Mouse (Mus musculus) liver, embryonic 14.5 days (tissue): ENCODE results near the gene Gtf2ird2. TPM values are rescaled to one million over a fixed set of nuclear protein-coding genes. Genes with fewer than 3 reads are reported as not detected.
A peak's percentile ranks its signal among the peaks of the same experiment; 100 is the strongest.

Experiments
- ATAC-seq: fragments of 200-750 bp; cut with Nextera tagmentation; 2 replicates; pipeline ENCODE4 v1.8.0; 2017; ENCODE audit warnings: moderate number of reproducible peaks, mild to moderate bottlenecking, moderate library complexity; ENCODE audit not compliant: insufficient read depth
- DNase-seq, 3 experiments: peaks; one replicate each; pipeline ENCODE4 v3.0.0-alpha.2; 2012 to 2013; ENCODE audit warnings: low read depth in 3 of 3, low spot score in 3 of 3
- H3K27ac ChIP-seq: fragments of 300-500 bp; sonication (generic); 2 replicates; pipeline ENCODE4 v1.5.1; 2014; ENCODE audit warnings: moderate library complexity, mild to moderate bottlenecking, control low read depth, inconsistent platforms
- H3K27me3 ChIP-seq: fragments of 300-500 bp; sonication (generic); 2 replicates; pipeline ENCODE4 v1.6.1; 2014; ENCODE audit warnings: mild to moderate bottlenecking, low read length, moderate library complexity; ENCODE audit not compliant: control insufficient read depth, insufficient read depth
- H3K36me3 ChIP-seq: fragments of 300-500 bp; sonication (generic); replicated peaks from 2 replicates; pipeline ENCODE4 v1.6.1; 2014; ENCODE audit warnings: low read depth; ENCODE audit not compliant: control insufficient read depth, insufficient read depth
- H3K4me1 ChIP-seq, 2 experiments: fragments of 200-500 bp in 1 of 2; fragments of 300-500 bp in 1 of 2; sonication (generic) in 1 of 2; replicated peaks; 2 replicates each; pipeline ENCODE4 v1.6.1; 2012 to 2014; ENCODE audit warnings: antibody characterized with exemption in 1 of 2, inconsistent platforms in 1 of 2, low read length in 1 of 2; ENCODE audit not compliant: control insufficient read depth in 2 of 2, insufficient read depth in 2 of 2
- H3K4me2 ChIP-seq: fragments of 300-500 bp; sonication (generic); 2 replicates; pipeline ENCODE4 v1.6.1; 2014; ENCODE audit warnings: low read depth, mild to moderate bottlenecking, control low read depth, moderate library complexity
- H3K4me3 ChIP-seq, 2 experiments: fragments of 200-500 bp in 1 of 2; fragments of 300-500 bp in 1 of 2; sonication (generic) in 1 of 2; 2 replicates each; pipeline ENCODE4 v1.5.1; 2012 to 2014; ENCODE audit warnings: low read depth in 2 of 2, low read length in 2 of 2, mild to moderate bottlenecking in 2 of 2, control low read depth in 1 of 2, inconsistent platforms in 1 of 2, moderate library complexity in 1 of 2; ENCODE audit not compliant: insufficient read depth in 1 of 2
- H3K9ac ChIP-seq: fragments of 300-500 bp; sonication (generic); replicated peaks from 2 replicates; pipeline ENCODE4 v1.6.1; 2014; ENCODE audit warnings: mild to moderate bottlenecking, control low read depth, moderate library complexity
- H3K9me3 ChIP-seq: fragments of 300-500 bp; sonication (generic); 2 replicates; pipeline ENCODE4 v1.6.1; 2016; ENCODE audit warnings: low read length, mixed read lengths; ENCODE audit not compliant: control insufficient read depth
- CTCF ChIP-seq: IDR thresholded peaks from 2 replicates; pipeline ENCODE4 v1.5.1; 2016; ENCODE audit warnings: antibody characterized with exemption, low read depth, control low read depth
- EP300 ChIP-seq: IDR thresholded peaks from 2 replicates; pipeline ENCODE4 v1.6.1; 2016; ENCODE audit warnings: antibody characterized with exemption, low read depth
- WGBS: fragments of 180-500 bp; shearing (Covaris S2); extraction: QIAGEN DNeasy Blood & Tissue Kit; methylation state at CpG from one replicate; pipeline ENCODE4 v1.1.7; 2014; ENCODE audit not compliant: insufficient replicate concordance; 5-methylcytosine and 5-hydroxymethylcytosine counted together
- polyA plus RNA-seq, 2 experiments: library from polyadenylated mRNA; depleted of rRNA in 1 of 2; stranded (reverse) in 1 of 2; unstranded in 1 of 2; fragments of >200 nt; fragmentation: Nextera tagmentation in 1 of 2; extraction: Ambion mirVana in 1 of 2; gene quantifications; 2 replicates each; pipeline versions ENCODE4 v1.2.1 to v1.2.3; 2012 to 2014

Gtf2ird2 gene
- polyA plus RNA-seq, 2 experiments, result 1.2 to 2.0 TPM

GRCm38 (mm10) chr5:134170167-134170566, 13.7 kb upstream of the Gtf2ird2 start:
- H3K4me2 ChIP-seq, result no peak overlapping the region
- H3K4me1 ChIP-seq, result peaks cover 0 to under 1% of the 10 kb centered on the region in 2 experiments; a peak in 1 of 4 replicates
- DNase-seq (no peak), ATAC-seq (no peak)
- no peaks in the 10 kb centered on the region; the same call in none of the 2 replicates for H3K36me3 ChIP-seq
- no peaks in the 10 kb centered on the region for H3K27me3 ChIP-seq
- 77% methylated on average over 8 of the region's 8 CpGs for WGBS
- H3K9ac ChIP-seq, result no peak overlapping the region
- no peak overlapping the region for H3K4me3 ChIP-seq
- TF ChIP-seq EP300 (no peak), CTCF (no peak)
- H3K27ac ChIP-seq, result no peak overlapping the region
- H3K9me3 ChIP-seq, result no peaks in the 10 kb centered on the region

- H3K9ac ChIP-seq, result no peak overlapping the region
- ATAC-seq (no peak), DNase-seq (peak in 1 of 3 experiments; percentile 46)
- TF ChIP-seq EP300 (no peak), CTCF (peak; percentile 84)
- no peaks in the 10 kb centered on the region for H3K36me3 ChIP-seq
- 33% methylated on average over 4 of the region's 4 CpGs for WGBS
- H3K9me3 ChIP-seq, result no peaks in the 10 kb centered on the region
- peaks cover 5 to 6% of the 10 kb centered on the region in 2 experiments for H3K4me1 ChIP-seq
- no peaks in the 10 kb centered on the region for H3K27me3 ChIP-seq
- no peak overlapping the region for H3K27ac ChIP-seq
- H3K4me3 ChIP-seq, result no peak overlapping the region
- H3K4me2 ChIP-seq, result no peak overlapping the region
Measured at GRCm38 (mm10) chr5:134173206-134173605, 10.6 kb upstream of the Gtf2ird2 start.

- H3K9me3 ChIP-seq, result no peaks in the 10 kb centered on the region
- ATAC-seq (no peak), DNase-seq (no peak)
- H3K4me2 ChIP-seq, result peak overlapping the region; percentile 71
- TF ChIP-seq CTCF, result no peak
- TF ChIP-seq EP300, result no peak
- H3K27me3 ChIP-seq, result no peaks in the 10 kb centered on the region
- peaks cover 5 to 12% of the 10 kb centered on the region in 2 experiments for H3K4me1 ChIP-seq
- no peaks in the 10 kb centered on the region for H3K36me3 ChIP-seq
- peak overlapping the region; percentile 79 to 92 for H3K4me3 ChIP-seq
- H3K9ac ChIP-seq, result peak overlapping the region; percentile 57
- H3K27ac ChIP-seq, result no peak overlapping the region; the same call in none of the 2 replicates
- WGBS, result 3% methylated on average over 10 of the region's 10 CpGs
Measured at GRCm38 (mm10) chr5:134175696-134176095, 8.1 kb upstream of the Gtf2ird2 start.

GRCm38 (mm10) chr5:134176169-134176881, 7.5 kb upstream of the Gtf2ird2 start, which contains the start of gene Rcc1l:
Gene Rcc1l (minus strand): TSS chr5:134176774.
- ATAC-seq (peak; percentile 82), DNase-seq (peak; percentile 80 to 82 (median 81))
- peak within 1 kb of the TSS; percentile 79 to 92 for H3K4me3 ChIP-seq
- no peaks in the 10 kb centered on the region for H3K9me3 ChIP-seq
- peak within 1 kb of the TSS; percentile 57 for H3K9ac ChIP-seq
- no peaks in the 10 kb centered on the region for H3K36me3 ChIP-seq
- TF ChIP-seq CTCF, result no peak
- TF ChIP-seq EP300, result no peak
- H3K4me2 ChIP-seq, result peak within 1 kb of the TSS; percentile 71
- no peaks in the 10 kb centered on the region for H3K27me3 ChIP-seq
- under 1% methylated on average over 65 of the region's 72 CpGs for WGBS
- peaks cover 5 to 12% of the 10 kb centered on the region in 2 experiments for H3K4me1 ChIP-seq
- H3K27ac ChIP-seq, result no peak within 1 kb of the TSS; the same call in none of the 2 replicates

- WGBS, result 44% methylated on average over 7 of the region's 7 CpGs
Measured at GRCm38 (mm10) chr5:134178536-134178935, 5.3 kb upstream of the Gtf2ird2 start.

More at GRCm38 (mm10) chr5:134178536-134178935, 5.3 kb upstream of the Gtf2ird2 start:
- no peak overlapping the region for H3K9ac ChIP-seq
- no peaks in the 10 kb centered on the region for H3K9me3 ChIP-seq
- DNase-seq (no peak), ATAC-seq (no peak)
- H3K4me2 ChIP-seq, result no peak overlapping the region
- TF ChIP-seq CTCF, result no peak
- TF ChIP-seq EP300, result no peak
- H3K36me3 ChIP-seq, result no peaks in the 10 kb centered on the region
- no peak overlapping the region for H3K4me3 ChIP-seq
- H3K4me1 ChIP-seq, result peaks cover 19 to 26% of the 10 kb centered on the region in 2 experiments
- H3K27ac ChIP-seq, result no peak overlapping the region
- H3K27me3 ChIP-seq, result no peaks in the 10 kb centered on the region
